Mouse (Mus musculus): Measurements from ENCODE around the gene Skap1. TPM values are rescaled to one million over a fixed set of nuclear protein-coding genes. Genes with fewer than 3 reads are reported as not detected.

Gene Skap1
- total RNA-seq, 2 experiments from 2014 or later, result 0.46 TPM; not detected in 1

GRCm38 (mm10) chr11:96737673-96738471 lies 273.5 kb downstream of the Skap1 start:
- ATAC-seq (replicated peaks; ENCODE audit: poor library complexity), result no peak

GRCm38 (mm10) chr11:96740796-96741195 lies 276.4 kb downstream of the Skap1 start:
- no peak for ATAC-seq (replicated peaks; ENCODE audit: poor library complexity)

GRCm38 (mm10) chr11:96741995-96742394 lies 277.6 kb downstream of the Skap1 start:
- ATAC-seq (replicated peaks; ENCODE audit: poor library complexity), result no peak

GRCm38 (mm10) chr11:96743000-96743399 lies 278.6 kb downstream of the Skap1 start:
- ATAC-seq (replicated peaks; ENCODE audit: poor library complexity), result no peak

GRCm38 (mm10) chr11:96743891-96744290 lies 279.5 kb downstream of the Skap1 start:
- no peak for ATAC-seq (replicated peaks; ENCODE audit: poor library complexity)

- no peak for ATAC-seq (replicated peaks; ENCODE audit: poor library complexity)
Observed at GRCm38 (mm10) chr11:96746648-96747047, 282.3 kb downstream of the Skap1 start.

- ATAC-seq (replicated peaks; ENCODE audit: poor library complexity), result no peak
Observed at GRCm38 (mm10) chr11:96747555-96747954, 283.2 kb downstream of the Skap1 start.

GRCm38 (mm10) chr11:96755298-96755697 lies 290.9 kb downstream of the Skap1 start:
- no peak for ATAC-seq (replicated peaks; ENCODE audit: poor library complexity)

- ATAC-seq (replicated peaks; ENCODE audit: poor library complexity), result no peak
Observed at GRCm38 (mm10) chr11:96757421-96757820, 293.0 kb downstream of the Skap1 start.

GRCm38 (mm10) chr11:96758402-96758801 lies 294.0 kb downstream of the Skap1 start:
- ATAC-seq (replicated peaks; ENCODE audit: poor library complexity), result no peak

GRCm38 (mm10) chr11:96760042-96760441 lies 295.6 kb downstream of the Skap1 start:
- peak; percentile 93 for ATAC-seq (replicated peaks; ENCODE audit: poor library complexity)

GRCm38 (mm10) chr11:96761984-96762383 lies 297.6 kb downstream of the Skap1 start:
- ATAC-seq (replicated peaks; ENCODE audit: poor library complexity), result no peak

GRCm38 (mm10) chr11:96762742-96763470 lies 298.5 kb downstream of the Skap1 start:
- ATAC-seq (replicated peaks; ENCODE audit: poor library complexity), result no peak

GRCm38 (mm10) chr11:96764511-96765350 lies 300.3 kb downstream of the Skap1 start:
- ATAC-seq (replicated peaks; ENCODE audit: poor library complexity), result no peak

- ATAC-seq (replicated peaks; ENCODE audit: poor library complexity), result peak; percentile 90
Observed at GRCm38 (mm10) chr11:96765645-96766044, 301.3 kb downstream of the Skap1 start.

- no peak for ATAC-seq (replicated peaks; ENCODE audit: poor library complexity)
Observed at GRCm38 (mm10) chr11:96766555-96766954, 302.2 kb downstream of the Skap1 start.

GRCm38 (mm10) chr11:96767096-96767495 lies 302.7 kb downstream of the Skap1 start:
- ATAC-seq (replicated peaks; ENCODE audit: poor library complexity), result no peak

- no peak for ATAC-seq (replicated peaks; ENCODE audit: poor library complexity)
Observed at GRCm38 (mm10) chr11:96768240-96768639, 303.8 kb downstream of the Skap1 start.

- ATAC-seq (replicated peaks; ENCODE audit: poor library complexity), result no peak
Observed at GRCm38 (mm10) chr11:96771274-96771975, 307.0 kb downstream of the Skap1 start.

GRCm38 (mm10) chr11:96772413-96772812 lies 308.0 kb downstream of the Skap1 start:
- ATAC-seq (replicated peaks; ENCODE audit: poor library complexity), result no peak

GRCm38 (mm10) chr11:96774536-96774935 lies 310.1 kb downstream of the Skap1 start:
- no peak for ATAC-seq (replicated peaks; ENCODE audit: poor library complexity)

Data from megakaryocyte progenitor cell, adult 5-6 weeks (primary cell).